Mouse (Mus musculus): ENCODE data around the gene Hist1h2ao.
"Not testable (repeated sequence)": the region's sequence is repeated elsewhere in the genome, so short reads cannot be mapped to it uniquely, and the experiment has no call there.

Gene Hist1h2ao

DNA sequence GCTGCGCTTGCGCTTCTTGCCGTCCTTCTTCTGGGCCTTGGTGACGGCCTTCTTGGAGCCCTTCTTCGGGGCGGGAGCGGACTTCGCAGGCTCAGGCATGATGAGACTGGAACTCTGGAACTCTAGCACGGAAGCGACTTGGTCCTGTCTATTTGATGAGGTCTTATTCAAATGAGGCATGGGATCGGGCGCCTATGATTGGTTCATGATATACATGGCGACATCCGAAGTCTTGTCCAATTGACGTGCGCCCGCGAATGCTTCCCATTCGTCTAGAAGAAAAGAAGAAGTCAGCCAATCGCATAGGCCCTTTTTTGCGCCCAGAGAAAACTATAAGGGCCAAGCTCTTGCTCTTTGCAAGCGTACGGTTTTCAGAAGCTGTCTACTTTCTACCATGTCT is at the start of gene Hist1h2ao, which contains the start of gene Hist1h2bq:
Gene Hist1h2ao (plus strand): TSS at position 393 of the 400 bp plus-strand sequence.
Gene Hist1h2bq (minus strand): TSS at position 125 of the 400 bp plus-strand sequence.
- DNase-seq (ENCODE audit: low read depth, low spot score) = not testable (repeated sequence)

DNA sequence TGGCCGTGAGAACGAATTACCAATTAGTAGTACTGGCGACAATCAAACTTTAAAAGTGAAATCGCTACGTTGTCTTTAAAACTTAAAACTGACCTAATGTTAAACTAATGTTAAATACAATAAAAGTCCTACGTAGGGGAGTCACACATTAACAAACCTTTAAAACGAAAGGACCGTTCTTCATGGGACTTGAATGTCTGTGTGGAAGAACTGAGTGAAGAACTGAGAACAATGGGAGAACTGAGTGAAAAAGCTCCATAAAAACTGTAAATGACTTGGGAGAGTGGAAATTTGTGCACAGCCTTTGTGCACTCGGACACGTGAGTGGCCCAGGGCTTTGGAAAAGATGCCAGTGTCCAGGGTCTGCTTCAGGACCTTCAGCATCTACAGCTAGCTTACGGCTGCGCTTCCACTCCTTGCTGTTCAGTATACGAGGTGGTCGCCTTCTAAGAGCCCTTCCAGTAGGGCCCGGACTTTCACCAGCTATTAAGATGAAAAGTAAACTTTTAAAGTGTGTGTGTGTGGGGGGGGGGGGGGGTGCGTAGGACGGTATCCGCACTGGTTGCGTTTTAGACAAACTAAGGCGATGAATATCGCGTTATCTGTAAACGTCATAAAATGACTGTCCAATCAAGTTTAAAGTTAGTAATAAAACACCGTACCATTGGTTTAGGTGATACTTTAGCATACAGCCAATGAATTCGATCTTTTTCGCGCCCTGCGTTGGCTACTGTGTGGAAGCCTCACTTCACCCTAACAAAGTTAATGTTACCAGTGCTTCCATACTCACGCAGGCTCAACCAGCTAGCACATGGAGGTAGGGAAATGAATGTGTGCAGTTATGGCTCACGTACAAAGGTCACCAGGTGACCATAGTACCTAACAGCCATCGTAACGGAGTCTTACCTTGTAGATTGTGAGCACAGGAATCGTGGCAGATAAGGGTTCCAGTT is 31.2 kb upstream of the Hist1h2ao start:
- DNase-seq (ENCODE audit: low read depth, low spot score) = peak; percentile 90

DNA sequence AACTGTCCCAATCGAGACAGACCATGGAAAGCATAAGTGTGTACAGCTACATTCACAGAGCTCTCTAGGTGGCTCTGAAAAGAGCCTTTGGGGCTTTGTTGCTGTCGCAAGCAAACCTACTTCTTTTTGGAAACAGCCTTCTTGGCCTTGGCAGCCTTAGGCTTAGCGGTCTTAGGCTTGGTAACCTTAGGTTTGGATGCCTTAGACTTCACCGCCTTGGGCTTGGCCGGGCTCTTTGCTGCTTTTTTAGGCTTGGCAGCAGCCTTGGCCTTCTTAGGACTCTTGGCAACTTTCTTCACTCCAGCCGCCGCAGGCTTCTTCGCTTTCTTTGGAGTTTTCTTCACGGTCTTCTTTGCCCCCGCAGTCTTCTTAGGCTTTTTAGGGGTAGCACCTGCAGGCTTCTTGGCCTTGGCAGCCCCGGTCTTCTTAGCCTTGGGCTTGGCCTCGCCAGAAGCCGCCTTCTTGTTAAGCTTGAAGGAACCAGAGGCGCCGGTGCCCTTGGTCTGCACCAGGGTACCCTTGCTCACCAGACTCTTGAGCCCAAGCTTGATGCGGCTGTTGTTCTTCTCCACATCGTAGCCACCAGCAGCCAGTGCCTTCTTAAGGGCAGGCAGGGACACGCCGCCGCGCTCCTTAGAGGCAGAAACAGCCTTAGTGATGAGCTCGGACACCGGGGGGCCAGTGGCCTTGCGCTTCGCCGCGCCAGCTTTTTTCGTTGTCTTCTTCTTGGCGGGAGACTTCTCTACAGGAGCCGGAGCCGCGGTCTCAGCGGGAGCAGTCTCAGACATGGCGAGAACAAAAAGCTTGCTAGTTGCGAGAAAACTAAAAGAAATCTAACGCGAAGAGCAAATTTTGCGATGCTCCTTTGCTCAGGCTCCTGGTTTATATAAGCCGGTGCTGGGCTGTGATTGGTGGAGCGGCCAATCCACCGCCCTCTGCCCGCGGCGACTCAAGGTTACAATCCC is 30.2 kb upstream of the Hist1h2ao start, which contains the start of gene Hist1h1b:
Gene Hist1h1b (minus strand): TSS at position 859 of the 965 bp plus-strand sequence.
- peak; percentile 86 for DNase-seq (ENCODE audit: low read depth, low spot score)

DNA sequence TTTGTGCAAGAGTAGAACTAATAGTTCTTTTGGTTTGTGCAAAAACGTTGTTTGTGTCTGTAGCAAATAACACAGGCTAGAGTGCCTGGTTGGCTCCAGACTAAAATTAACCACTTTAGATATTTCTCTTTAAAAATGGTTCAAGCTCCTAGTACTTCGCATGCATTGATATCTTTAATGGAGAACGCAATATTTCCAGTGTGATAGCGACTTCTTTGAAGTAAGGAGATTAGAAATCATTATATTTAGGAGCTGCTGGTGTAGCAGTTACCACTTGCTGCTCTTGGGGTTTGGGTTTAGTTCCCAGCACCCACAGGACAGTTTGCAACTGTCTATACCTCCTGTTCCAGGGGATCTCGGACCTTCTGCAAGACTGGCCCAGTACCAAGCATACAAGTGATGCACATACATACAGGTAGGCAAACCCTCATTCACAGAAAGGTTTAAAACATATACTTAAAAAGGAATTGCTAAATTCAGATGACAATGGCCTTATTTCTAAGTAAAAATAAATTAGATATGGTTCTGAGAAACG is 29.2 kb upstream of the Hist1h2ao start:
- DNase-seq (ENCODE audit: low read depth, low spot score) = no peak

DNA sequence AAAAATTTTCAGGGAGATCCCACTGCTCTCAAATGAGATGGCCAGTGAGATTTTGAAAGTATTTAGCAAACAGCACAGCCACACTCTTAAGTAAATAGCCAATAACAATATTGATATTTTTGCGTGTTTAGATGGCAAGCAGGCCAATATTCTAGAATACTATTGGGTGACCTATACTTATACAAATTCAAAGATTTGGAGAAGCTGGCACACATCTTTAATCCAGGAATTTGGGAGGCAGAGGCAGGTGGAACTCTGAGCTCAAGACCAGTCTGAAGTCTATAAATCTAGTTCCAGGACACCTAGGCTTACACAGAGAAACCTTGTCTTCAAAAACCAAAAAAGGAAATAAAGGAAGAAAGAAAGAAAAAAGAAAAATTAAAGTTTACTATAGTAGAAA is 28.6 kb upstream of the Hist1h2ao start:
- no peak for DNase-seq (ENCODE audit: low read depth, low spot score)

DNA sequence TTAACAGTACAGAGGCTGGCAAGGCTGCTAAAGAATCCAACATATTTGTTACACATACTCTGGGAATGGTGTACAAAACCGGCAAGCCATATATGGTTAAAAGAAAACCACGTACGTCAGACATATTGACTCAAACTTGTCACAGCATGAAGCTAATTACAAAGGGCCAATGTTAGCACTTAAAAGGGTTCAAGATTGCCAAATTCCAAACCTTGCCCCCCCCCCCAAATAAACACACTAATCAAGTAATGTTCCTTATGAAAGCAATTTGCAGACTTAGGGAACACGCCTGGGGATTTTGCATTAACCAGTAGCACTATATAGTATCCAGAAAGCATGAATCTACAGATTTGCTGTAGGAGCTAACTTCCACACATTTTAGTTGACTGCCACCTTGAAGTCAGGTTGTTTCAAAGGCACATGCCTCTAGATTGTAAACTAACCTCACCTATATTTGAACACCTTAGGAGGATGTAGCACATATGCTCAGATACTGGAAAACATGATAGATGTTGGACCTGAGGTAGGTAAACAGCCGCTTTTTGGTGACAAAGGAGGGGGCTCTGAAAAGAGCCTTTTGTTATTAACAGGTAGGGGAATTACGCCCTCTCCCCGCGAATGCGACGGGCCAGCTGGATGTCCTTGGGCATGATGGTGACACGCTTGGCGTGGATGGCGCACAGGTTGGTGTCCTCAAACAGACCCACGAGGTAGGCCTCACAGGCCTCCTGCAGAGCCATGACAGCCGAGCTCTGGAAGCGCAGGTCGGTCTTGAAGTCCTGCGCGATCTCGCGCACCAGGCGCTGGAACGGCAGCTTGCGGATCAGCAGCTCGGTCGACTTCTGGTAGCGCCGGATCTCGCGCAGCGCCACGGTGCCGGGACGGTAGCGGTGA is 27.7 kb upstream of the Hist1h2ao start:
- DNase-seq (ENCODE audit: low read depth, low spot score) = peak; percentile 67

DNA sequence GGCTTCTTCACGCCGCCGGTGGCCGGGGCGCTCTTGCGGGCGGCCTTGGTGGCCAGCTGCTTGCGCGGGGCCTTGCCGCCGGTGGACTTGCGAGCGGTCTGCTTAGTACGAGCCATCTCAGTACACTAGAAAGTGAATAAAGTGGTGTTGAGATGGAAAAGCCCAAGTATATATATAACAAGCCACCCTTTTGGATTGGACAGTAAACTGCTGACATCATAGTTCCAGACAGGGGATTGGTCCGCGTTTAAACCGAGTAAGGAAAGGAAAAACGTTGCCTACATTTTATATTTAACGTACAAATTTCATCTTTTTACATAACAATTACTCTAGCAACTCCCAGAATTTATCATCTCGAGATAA is 27.0 kb upstream of the Hist1h2ao start, which contains the start of gene Hist1h3i:
Gene Hist1h3i (minus strand): TSS at position 116 of the 363 bp plus-strand sequence.
- DNase-seq (ENCODE audit: low read depth, low spot score) = peak; percentile 93

DNA sequence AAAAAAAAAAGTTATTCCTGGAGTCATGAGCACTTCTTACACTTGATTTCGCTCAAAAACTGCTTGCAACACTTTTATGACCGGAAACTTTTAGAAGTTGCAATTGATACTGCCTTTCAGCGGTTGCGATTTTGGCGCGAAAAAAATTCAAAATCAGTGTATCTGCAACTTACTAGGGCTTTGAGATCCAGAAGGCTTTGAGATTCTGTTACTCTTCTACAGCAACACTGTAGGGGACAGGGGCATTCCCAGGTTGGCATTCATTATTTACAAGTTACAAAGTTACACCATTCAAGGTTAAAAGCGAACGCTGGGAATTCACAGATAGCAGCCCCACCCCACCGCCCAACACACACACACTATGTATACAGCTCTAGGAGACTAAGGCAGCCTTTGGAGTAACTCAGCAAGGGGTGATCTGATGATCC is 26.5 kb upstream of the Hist1h2ao start:
- no peak for DNase-seq (ENCODE audit: low read depth, low spot score)

DNA sequence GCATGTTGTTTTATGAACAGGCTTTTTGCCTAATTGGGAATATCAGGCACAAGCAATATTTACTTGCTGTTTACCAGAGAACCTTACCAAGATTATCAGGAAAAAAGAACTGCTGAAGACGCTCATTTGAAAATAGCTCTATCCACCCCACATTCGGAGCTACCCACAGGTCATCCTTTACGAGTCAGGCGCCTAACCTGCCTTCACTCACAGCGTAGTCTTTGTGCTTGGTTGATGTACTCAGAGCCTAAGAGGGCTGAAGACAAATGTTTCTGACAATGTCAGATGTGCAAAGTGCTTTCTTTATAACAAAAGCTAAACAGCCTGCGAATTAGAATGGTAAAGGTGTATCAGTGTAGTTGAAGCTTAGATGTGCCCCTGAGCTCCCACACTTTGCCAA is 26.0 kb upstream of the Hist1h2ao start:
- DNase-seq (ENCODE audit: low read depth, low spot score) = no peak

DNA sequence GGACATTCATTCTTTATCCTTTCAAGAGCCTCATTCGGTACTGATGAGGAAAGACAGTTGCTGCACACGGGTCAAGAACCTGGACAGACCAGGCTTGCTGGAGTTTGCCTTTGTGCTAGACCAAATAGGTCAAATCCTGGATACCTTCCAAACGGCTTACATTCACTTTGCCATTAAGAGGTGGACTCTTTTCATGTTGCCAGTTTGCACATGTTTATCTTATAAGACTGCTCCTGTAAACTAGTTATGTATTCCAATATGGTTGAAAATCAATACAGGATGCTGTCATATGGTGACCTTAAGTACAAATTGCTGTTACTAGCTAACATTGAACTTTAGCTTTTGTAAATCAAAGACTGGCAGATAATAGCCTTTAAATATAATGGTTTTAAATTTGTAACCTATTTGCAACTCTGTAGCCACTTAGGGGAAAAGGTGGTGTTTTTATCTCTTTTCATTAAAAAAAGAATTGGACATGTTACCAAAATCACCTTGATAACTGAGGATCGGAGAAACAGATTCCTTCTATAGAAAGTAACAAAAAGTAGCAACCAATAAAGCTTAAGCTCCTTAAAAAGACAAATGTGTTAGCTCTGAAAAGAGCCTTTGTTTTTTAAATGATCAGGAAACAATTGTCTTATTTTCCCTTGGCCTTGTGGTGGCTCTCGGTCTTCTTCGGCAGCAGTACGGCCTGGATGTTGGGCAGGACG is 23.9 kb upstream of the Hist1h2ao start:
- peak; percentile 61 for DNase-seq (ENCODE audit: low read depth, low spot score)

DNA sequence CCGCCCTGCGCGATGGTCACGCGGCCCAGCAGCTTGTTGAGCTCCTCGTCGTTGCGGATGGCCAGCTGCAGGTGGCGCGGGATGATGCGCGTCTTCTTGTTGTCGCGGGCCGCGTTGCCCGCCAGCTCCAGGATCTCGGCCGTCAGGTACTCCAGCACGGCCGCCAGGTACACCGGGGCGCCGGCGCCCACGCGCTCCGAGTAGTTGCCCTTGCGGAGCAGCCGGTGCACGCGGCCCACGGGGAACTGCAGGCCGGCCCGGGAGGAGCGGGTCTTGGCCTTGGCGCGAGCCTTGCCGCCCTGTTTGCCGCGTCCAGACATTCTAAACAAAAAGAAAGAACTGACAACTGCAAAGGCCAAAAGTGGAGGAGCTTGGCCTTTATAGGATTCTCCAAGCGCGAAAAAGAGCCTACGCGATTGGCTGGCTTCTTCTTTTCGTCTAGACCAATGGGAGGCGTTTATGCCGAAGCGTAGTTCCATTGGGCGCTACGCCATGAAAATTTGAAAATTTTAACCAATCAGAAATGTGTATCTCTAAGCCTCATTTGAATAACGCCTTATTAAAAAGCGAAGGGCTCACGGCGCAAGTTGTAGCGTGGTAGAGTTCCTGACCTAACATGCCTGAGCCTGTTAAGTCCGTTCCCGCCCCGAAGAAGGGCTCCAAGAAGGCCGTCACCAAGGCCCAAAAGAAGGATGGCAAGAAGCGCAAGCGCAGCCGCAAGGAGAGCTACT is 23.2 kb upstream of the Hist1h2ao start, which contains the start of the genes Hist1h2an and Hist1h2bp:
Gene Hist1h2an (minus strand): TSS at position 320 of the 731 bp plus-strand sequence.
Gene Hist1h2bp (plus strand): TSS at position 563 of the 731 bp plus-strand sequence.
- peak; percentile 98 for DNase-seq (ENCODE audit: low read depth, low spot score)

DNA sequence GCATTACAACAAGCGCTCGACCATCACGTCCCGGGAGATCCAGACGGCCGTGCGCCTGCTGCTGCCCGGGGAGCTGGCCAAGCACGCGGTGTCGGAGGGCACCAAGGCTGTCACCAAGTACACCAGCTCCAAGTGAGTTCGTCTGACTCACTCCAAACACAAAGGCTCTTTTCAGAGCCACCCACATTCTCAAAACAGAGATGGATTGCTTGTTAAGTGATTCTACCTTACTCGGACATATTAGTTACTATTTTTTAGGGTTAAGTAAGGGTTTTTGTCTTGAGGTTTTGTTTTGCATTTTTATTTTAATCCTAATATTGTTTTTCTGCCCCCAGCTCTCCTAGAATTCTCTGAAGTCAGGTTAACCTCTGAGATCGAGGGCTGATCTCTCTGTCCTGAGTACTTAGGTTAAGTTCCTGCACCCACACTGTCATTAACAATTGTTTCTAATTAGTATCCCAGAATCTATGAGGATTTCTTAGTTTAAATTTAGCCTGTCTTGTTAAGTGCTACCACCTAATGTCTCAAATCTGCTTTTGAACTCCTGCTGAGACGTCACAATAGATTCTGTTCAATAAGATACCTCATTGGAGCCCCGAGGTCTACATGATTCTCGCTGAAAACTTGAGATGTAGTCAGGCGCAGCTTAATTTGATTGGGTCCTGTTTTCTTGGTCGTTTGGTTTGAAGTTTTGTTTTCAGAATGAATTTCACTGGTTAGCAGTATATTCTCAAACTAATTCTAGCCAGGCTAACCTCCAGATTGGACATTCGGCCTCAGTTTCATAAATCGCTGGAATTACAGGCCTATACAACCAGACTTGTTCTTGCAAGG is 22.3 kb upstream of the Hist1h2ao start:
- DNase-seq (ENCODE audit: low read depth, low spot score) = no peak

DNA sequence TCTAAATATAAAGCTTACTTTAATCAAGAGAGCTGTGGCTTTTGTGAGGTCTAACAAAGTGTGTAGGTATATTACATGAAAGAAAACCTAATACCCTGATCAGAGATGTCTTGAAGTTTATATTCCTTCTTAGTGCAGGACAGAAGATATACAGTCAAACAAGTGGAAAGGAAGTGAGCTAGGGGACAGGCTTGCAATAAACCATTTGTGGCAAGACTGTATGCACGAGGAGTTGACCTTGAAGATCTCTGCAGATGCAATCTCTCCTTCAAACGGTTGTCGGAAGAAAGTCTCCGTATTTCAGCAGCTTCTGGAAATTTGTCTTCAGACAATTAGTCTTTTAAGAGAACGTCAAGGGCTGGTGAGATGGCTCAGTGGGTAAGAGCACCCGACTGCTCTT is 20.3 kb upstream of the Hist1h2ao start:
- no peak for DNase-seq (ENCODE audit: low read depth, low spot score)

DNA sequence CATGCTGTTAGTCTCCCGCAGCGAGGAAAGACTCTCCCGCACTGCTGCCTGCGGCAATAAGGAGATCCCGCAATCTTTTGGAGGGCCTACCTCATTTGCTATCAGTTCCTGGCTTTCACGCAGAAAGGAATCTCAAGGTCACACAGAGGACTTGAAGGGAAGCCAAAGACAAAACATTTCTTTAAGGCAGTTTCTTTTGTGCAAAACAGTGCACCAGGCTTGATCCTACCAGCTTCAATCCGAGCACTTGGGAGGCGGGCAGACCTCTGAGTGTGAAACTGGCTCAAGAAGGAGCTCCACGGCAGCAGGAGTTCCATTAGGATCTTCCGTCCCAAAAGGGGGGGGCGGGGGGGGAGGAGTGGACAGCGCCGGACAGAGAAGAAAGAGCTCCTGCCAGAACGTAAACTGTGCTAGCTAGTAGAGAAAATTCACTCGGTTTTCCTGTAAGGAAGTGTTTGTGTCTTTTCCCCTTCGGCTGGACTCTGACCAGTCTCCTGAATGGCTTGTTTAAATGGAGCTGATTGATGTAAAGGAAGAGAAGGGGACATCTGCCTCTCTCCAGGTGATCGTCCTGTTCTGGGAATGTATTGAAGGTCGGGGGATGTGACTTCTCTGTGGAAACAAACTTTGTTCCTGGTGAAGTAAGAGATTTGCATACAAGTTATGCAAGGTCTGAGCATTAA is 19.5 kb upstream of the Hist1h2ao start:
- no peak for DNase-seq (ENCODE audit: low read depth, low spot score)

DNA sequence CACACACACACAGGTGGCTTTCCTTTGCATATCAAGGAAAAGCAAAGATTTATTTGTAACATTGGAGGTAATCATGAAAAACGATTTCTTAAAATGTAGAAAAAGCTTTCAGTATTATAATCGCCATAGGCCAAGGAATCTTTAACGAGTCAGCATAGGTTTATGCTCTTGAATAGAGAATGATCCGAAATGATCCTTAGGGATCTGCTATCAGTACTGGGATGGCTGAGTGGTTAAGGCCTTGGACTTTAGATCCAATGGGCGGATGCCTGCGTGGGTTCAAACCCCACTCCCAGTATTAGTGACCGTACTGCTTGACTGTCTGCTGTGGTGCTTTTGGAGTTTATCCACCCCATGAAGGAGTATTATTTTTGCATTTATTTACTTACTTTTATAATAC is 14.7 kb upstream of the Hist1h2ao start:
- no peak for DNase-seq (ENCODE audit: low read depth, low spot score)

DNA sequence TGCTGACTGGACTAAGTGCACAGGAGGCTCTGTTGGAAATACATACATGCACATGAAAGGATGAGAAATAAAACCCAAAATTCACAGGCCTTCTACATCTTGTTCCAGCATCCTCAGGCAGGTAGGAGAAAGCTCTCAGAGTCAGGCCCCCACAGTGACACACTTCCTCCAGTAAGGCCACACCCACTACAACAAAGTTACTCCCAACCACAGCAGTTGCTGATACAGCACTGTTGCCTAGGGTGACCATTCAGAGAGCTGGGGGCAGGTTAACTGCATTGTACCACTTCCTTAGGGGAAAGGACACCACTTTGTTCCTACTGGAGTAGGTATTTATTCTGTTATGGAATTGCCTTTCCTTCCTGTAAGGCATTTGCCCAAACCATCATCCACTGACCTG is 13.1 kb upstream of the Hist1h2ao start:
- not testable (repeated sequence) for DNase-seq (ENCODE audit: low read depth, low spot score)

DNA sequence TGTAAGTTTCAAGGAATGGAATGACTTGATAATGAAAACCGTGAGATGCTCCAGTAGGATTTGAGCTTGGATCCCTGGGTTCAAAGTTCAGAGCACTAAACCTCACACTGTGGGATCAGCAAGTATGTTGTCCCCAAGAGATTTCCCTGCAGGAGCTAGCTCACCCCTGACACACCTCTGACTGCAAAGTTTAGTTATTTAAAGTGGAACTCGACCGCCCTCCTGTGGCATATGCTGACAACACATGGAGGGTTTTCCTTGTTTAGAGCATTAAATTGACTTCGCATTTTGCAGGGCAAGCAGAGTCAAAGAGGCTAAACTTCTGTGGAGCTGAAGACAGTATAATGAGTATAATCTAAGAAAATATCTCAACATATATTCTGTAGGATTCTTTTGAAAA is 7.2 kb upstream of the Hist1h2ao start:
- DNase-seq (ENCODE audit: low read depth, low spot score) = not testable (repeated sequence)
